Mouse (Mus musculus): ENCODE results near the gene Rims3.

DNA sequence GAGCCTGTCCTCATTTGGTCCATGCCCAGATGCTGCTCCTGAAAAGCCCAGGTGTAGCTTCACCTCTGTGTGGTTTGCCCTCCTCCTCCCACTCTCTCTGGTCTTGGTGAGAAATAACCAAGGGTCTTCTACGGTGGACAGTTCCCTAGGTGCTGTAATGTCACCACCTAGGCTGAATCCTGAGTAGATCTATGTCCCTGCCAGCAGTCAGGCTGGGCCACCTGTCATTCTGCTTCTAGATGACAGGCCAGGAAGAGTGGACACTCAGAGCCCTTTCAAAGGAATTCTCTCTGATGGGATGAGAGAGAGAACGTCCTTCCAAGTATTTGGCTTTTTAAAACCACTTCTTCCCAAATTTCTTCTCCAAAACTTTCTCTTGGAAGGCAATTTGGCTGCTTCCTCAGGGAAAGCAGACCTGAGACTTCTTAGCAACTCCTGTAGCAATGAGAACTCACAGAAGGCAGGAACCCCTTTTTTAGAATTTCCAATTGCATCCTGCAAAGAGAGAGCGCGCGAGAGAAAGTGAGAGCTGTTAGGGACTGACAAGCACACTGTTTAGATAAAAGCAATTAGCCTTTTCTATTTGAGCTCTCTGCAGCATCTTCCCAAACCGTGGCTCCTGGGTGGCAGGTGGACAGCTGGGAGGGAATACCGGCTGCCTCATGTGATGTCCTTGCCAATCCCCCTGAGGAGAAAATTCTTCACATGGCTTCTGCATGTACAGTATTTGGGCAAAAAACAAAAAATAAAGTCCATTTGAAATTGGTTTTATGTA is 41.4 kb downstream of the Rims3 start:
- TF ChIP-seq CTCF (IDR thresholded peaks at IDR 0.05): no peak
- TF ChIP-seq EP300 (IDR thresholded peaks at IDR 0.05): no peak

Measured in lung, postnatal 0 days (tissue).